Mouse (Mus musculus) cerebellum, adult 9-11 months (tissue): ENCODE measurements at regions not wholly inside any gene's neighbourhood (a gene's known extent, or its start where the extent isn't known, plus 50 kb on each side); places are given as distances from the start of the nearest gene placed in this dataset.

Source experiments
- DNase-seq: peaks from one replicate; pipeline ENCODE4 v3.0.0; 2022

DNA sequence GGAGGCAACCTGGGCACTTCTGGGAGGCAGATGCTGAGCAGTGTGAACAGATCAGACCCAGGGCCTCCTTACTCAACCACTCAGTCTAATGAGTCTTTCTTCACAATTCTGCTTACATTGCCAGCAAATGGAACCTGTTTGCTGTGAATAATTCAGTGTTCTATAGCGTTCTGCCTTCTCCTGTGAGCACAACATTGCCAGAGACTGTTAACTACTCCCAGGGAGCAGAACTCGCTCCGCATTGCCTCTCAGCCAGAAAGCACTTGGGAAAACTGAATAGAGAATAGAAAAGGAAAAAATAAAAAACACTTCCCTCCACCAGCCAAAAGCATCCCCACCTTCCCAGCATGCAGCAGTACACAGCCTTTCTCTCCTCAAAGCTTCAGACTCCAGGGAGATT, 51.5 kb downstream of the Aym1 start:
- no peak for DNase-seq

DNA sequence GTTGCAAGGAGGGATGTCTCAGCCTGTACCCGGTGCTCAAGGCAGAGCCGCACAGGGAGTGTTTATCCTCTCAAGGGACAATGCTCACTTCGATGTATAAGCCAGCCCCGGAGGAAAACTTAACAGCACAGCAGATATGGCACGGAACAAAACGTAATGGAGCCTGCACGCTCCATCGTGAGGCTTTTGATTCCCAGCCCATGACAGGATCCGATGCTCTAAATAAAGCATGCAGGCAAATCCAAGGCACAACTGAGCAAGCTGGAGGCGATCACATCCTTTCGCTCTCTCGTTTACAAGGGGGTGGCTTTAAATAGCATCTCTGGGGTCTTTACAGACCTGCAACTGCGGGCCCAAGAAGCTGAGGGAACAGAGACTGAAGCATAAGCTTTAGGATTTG, 53.9 kb downstream of the Aym1 start:
- DNase-seq: no peak

DNA sequence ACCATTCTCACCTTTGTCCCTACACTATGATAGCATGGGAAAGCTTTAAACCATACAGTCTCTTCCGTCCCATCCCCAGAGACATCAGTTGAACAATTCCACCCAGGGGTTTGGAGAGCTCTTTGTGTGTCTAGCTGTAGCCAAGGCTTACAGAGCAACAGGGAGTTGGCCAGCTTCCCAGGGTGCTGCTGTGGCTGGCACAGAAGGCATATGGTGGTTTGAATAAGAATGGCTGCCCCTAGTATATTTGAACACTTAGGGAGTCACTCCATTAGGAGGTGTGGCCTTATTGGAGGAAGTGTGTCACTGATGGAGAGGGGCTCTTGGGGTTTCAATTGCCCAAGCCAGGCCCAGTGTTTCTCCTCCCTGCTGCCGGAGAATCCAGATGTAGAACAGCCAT, 57.5 kb downstream of the Aym1 start:
- peak; percentile 37 for DNase-seq

DNA sequence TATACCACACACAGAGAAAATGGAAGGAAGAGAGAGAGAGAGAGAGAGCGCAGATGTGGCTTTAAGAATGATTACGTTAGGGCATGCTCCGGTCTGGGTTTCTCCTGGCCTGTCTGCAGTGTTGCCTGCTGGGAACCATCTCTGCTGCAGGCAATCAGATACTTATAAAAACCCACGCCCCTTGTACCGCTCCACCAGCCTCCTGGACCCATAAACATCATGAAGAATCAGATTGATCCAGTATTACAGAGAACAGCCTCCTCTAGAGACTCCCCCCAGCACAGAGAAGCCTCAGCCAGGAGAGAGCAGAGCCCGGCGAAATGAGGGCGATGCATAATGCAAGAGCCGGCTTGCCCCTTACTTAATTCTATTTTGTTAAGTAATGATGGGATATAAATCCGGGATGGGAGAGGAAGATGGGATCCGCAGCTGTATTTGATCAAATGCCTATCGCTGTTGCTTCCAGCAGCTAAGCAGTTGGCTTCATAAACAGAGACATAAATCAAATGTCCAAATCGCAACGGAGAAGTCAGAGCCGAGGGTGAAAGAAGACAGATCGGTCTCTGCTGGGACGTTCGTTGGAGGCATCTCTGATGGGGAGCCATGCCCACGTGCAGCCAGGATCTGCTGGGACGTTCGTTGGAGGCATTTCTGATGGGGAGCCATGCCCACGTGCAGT, 61.4 kb downstream of the Aym1 start:
- no peak for DNase-seq

DNA sequence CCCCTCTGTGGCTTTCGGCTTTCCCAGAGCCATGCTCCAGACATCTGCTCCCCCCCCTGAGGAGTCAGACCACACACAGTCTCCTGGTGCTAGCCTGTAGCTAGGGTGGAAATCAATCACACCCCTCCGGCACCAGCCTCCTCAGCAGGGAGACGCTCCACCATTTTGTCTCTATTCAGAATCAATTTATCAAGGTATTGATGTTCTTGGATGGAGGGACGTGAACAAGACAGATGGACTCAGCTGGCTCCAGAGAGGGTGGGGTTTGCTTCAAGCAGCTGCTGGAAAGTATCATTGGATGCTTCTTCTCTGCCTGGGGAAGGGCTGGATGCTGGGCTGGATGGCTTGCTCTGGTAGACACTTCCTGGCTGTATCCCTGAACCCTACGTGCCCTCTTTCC, 63.5 kb downstream of the Aym1 start:
- DNase-seq: no peak

DNA sequence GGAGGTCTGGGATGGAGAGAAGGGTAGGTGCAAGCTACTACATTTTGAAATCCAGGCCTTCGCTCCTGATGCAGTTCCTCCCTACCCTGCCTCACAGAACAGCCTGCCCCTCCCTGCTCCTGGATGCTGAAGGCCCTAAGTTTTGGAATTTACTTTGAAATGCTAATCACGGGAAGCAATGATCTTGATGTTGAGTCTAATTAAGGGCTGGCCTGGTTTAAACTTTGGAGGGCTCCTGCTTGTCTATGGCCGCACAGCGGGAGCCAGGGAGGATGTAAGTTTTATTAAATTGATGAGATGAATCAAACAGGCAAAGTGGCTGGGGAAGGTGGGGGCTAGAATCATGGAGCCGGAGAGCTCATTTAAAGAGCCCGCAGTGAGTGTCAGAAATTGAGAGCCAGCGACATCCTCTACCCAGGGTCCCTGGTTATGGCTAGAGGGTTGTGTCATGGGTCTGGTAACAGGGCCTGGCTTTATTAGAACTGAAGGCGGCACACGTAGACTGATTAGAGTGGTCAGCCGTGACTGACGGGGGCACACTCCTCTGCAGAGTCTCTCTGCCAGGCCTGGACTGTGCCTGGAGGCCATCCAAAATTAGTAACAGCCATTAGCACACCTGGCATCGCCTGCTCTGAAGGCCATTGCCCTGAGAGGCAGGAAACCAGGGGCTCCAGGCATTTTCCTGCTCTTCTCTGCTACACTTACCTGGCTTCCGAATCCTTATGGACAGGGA, 65.1 kb downstream of the Aym1 start:
- DNase-seq: no peak

DNA sequence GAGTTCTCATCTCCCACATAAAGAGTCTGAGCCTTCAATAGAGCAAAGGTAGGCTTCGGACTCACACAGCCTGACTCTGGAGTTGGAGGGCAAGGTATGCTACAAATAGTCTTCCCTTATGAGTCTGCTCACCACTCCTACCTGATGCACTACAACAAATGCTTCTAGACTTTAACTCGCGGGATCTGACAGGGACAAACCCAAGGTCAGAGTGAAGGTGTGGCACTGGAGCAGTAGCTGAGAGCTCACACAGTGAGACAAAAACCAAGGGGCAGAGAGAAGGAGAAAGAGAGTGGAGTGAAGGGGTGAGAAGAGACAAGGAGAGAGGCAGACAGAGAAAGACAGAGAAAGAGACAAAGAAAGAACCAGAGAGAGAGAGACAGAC, 65.6 kb downstream of the Aym1 start:
- no peak for DNase-seq

DNA sequence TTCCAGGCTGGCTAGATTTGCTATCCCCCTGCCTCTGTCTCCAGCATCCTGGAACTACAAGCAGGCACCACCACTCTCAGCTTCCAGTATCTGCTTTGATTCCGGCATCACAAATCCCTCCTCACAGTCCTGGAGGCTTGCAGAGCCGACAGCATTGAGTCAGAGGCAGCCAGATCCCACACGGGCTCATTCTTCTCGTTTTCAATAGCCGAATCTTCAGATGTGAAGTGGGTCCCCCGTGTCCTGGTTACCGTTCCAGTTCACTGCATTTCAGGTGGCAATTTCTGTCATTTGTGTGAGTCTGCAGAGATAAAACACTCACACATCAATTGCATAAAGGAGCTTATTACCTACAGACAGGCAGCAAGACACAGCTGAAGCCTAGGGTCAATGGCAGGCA, 62.4 kb upstream of the Wscd2 start:
- no peak for DNase-seq

DNA sequence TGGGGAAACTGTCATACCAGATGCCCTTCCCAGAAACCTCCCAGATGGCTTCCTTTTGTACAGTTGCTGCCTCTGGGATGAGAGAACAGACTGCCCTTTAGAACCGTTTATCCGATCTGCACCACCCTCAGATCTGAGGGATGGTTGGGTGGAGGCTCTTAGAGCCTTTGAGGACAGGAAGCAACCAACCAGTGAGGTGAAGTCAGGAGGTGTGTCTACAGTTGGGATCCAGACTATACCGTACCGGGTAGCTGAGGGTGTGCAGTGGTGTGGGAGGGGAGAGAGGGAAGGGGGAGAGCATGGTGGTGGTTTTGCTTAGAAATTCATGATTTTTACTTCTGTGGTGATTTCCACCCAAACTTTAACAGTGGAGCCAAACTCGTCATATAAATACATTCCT, 58.8 kb upstream of the Wscd2 start:
- no peak for DNase-seq

DNA sequence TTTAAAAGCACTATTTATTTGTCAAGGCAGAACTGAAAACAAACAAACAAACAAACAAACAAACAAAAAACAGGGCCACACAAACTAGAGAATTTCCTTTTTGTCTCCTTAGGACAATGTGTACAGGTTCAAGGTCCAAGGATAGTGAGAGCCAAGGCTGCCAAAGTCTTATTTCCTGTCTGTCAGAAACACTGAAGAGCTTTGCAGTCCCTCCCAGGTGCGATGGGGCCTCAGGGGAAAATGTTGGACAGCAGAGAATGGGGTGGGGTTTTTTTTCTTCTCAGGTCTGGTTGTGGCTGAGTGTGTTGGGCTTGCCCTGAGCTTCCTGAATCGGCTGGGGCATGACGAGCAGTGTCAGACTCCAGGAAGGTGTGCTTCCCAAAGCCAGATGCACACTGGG, 53.1 kb upstream of the Wscd2 start:
- no peak for DNase-seq
